Mouse (Mus musculus) ES-E14 (cell line): ENCODE data around the gene Lama4. TPM values are rescaled to one million over a fixed set of nuclear protein-coding genes. Genes with fewer than 3 reads are reported as not detected.

ENCODE experiments used
- DNase-seq: peaks from one replicate; pipeline ENCODE4 v3.0.0-alpha.2; 2013; ENCODE audit warnings: low read depth, low spot score
- H3K27ac ChIP-seq: 2 replicates; pipeline ENCODE4 v1.5.1; 2012; ENCODE audit warnings: low read depth, mild to moderate bottlenecking, low read length, moderate library complexity, mixed read lengths; ENCODE audit not compliant: poor library complexity, insufficient read depth, severe bottlenecking
- H3K36me3 ChIP-seq: 2 replicates; pipeline ENCODE4 v1.6.1; 2012; ENCODE audit warnings: mild to moderate bottlenecking, low read length, moderate library complexity, mixed read lengths; ENCODE audit not compliant: control insufficient read depth, poor library complexity, insufficient read depth, severe bottlenecking
- H3K4me1 ChIP-seq, 2 experiments: fragments of 150-350 bp in 1 of 2; sonication (generic) in 1 of 2; 2 replicates each; pipeline ENCODE4 v1.6.1; 2012; ENCODE audit warnings: low read length in 2 of 2, mild to moderate bottlenecking in 1 of 2, mixed read lengths in 1 of 2; ENCODE audit not compliant: control insufficient read depth in 2 of 2, insufficient read depth in 2 of 2, poor library complexity in 1 of 2
- H3K4me3 ChIP-seq, 2 experiments: fragments of 150-350 bp in 1 of 2; sonication (generic) in 1 of 2; 2 replicates each; pipeline ENCODE4 v1.5.1; 2012; ENCODE audit warnings: low read length in 2 of 2, low read depth in 1 of 2, mild to moderate bottlenecking in 1 of 2, mixed read lengths in 1 of 2; ENCODE audit not compliant: insufficient read depth in 1 of 2, poor library complexity in 1 of 2, severe bottlenecking in 1 of 2
- H3K9ac ChIP-seq: 2 replicates; pipeline ENCODE4 v1.6.1; 2012; ENCODE audit warnings: low read depth, mild to moderate bottlenecking, low read length, mixed read lengths; ENCODE audit not compliant: poor library complexity, insufficient read depth, severe bottlenecking
- H3K9me3 ChIP-seq: fragments of 150-350 bp; sonication (generic); 2 replicates; pipeline ENCODE4 v1.6.1; 2012; ENCODE audit warnings: low read depth, mild to moderate bottlenecking, low read length; ENCODE audit not compliant: control insufficient read depth, insufficient read depth
- CHD2 ChIP-seq: IDR thresholded peaks from 2 replicates; pipeline ENCODE4 v1.6.1; 2014; ENCODE audit warnings: mild to moderate bottlenecking, low read depth, low read length, inconsistent platforms
- HCFC1 ChIP-seq: IDR thresholded peaks from 2 replicates; pipeline ENCODE4 v1.6.1; 2012; ENCODE audit warnings: low read length, inconsistent platforms, borderline replicate concordance; ENCODE audit not compliant: insufficient read depth
- MAFK ChIP-seq: IDR thresholded peaks from 2 replicates; pipeline ENCODE4 v1.6.1; 2014; ENCODE audit warnings: mild to moderate bottlenecking, low read depth, low read length, inconsistent platforms; ENCODE audit not compliant: insufficient read depth
- ZC3H11A ChIP-seq: IDR thresholded peaks from 2 replicates; pipeline ENCODE4 v1.6.1; 2012; ENCODE audit warnings: low read depth, mild to moderate bottlenecking, inconsistent platforms, low read length, borderline replicate concordance
- ZNF384 ChIP-seq: IDR thresholded peaks from 2 replicates; pipeline ENCODE4 v1.6.1; 2012; ENCODE audit warnings: low read depth, low read length, inconsistent platforms
- in situ Hi-C, 2 experiments: fragments of 600-800 bp; cut with MboI; formaldehyde crosslinking; loops; one replicate each; pipeline ENCODE4 v1.15.1; 2025; ENCODE audit warnings: low sequenced_read_pairs in 2 of 2, inconsistent platforms in 1 of 2; ENCODE audit not compliant: unreplicated experiment in 2 of 2
- total RNA-seq: library from RNA; depleted of rRNA; stranded (reverse); fragments of 300-350 nt; gene quantifications from 2 replicates; pipeline ENCODE4 v1.2.3, GENCODE M21; 2012

Lama4 gene
- total RNA-seq, 1 experiment = 3.6 TPM

GRCm38 (mm10) chr10:39040026-39040425 lies 74.7 kb downstream of the Lama4 start:
- no peaks in the 10 kb centered on the region for H3K36me3 ChIP-seq
- H3K4me3 ChIP-seq = no peak overlapping the region
- no peak overlapping the region for H3K9ac ChIP-seq
- no peaks in the 10 kb centered on the region for H3K4me1 ChIP-seq
- DNase-seq = no peak
- no peak overlapping the region for H3K27ac ChIP-seq
- H3K9me3 ChIP-seq = no peaks in the 10 kb centered on the region
- TF ChIP-seq CHD2 (no peak), HCFC1 (no peak), MAFK (no peak), ZNF384 (no peak), ZC3H11A (no peak)
- in situ Hi-C loops = loop anchor here in 1 of 2 experiments (25.0 kb wide), 1 partner anchor 153 kb away; no protein-coding TSS in a partner anchor

DNA sequence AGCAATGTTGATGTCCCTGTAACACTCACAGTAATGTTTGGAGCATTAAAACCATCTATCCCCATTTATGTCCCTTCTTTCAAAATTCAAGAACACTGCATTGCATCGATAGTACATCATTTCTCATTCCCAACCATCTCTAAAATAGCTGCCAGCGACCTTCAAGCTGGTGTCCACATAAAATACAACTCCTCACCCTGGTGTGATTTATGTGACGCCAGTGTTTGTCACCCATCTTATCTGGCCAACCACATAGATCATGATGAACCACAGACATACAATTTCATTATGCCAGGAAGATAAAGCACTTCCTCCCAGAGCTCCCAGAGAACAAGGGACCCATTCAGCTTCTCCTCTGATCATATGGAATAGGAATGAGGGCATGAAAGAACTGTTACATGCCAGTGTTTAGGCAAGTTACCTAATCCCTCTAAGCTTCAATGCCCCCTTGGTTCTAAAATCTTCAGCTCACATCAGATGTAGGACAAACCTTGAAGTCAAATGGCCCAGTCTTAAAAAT lies 79.2 kb downstream of the Lama4 start:
- no peak for DNase-seq
- no peak overlapping the region for H3K27ac ChIP-seq
- no peaks in the 10 kb centered on the region for H3K9me3 ChIP-seq
- no peak overlapping the region for H3K4me3 ChIP-seq
- H3K36me3 ChIP-seq = no peaks in the 10 kb centered on the region
- in situ Hi-C loops = loop anchor here in 1 of 2 experiments (25.0 kb wide), 1 partner anchor 157 kb away; no protein-coding TSS in a partner anchor
- H3K4me1 ChIP-seq = no peaks in the 10 kb centered on the region
- H3K9ac ChIP-seq = no peak overlapping the region
- TF ChIP-seq ZC3H11A (no peak), MAFK (no peak), HCFC1 (no peak), ZNF384 (no peak), CHD2 (no peak)

DNA sequence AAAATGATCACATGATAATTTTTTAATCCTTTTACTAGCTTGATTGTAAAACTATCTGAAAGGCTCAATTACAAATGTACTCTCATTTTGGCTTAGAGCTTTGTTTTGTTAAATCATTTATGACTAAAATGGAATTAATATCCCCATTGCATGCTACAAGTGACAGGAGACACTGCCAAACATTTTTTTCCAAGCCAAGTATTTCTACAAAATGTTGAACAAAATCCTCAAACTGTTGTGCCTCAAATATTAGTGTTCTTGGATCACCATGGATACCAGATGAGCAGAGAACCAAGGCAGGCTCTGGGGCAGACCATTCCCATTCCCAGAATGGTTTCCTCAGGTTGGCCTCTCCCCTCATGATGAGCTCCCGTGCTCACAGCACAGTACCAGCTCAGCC lies 79.8 kb downstream of the Lama4 start:
- in situ Hi-C loops = loop anchor here in 1 of 2 experiments (25.0 kb wide), 1 partner anchor 158 kb away; no protein-coding TSS in a partner anchor
- H3K36me3 ChIP-seq = no peaks in the 10 kb centered on the region
- H3K9me3 ChIP-seq = no peaks in the 10 kb centered on the region
- no peak overlapping the region for H3K27ac ChIP-seq
- TF ChIP-seq MAFK (no peak), HCFC1 (no peak), ZC3H11A (no peak), CHD2 (no peak), ZNF384 (no peak)
- H3K4me3 ChIP-seq = no peak overlapping the region
- no peaks in the 10 kb centered on the region for H3K4me1 ChIP-seq
- no peak for DNase-seq
- H3K9ac ChIP-seq = no peak overlapping the region

- TF ChIP-seq ZNF384 (no peak), MAFK (no peak), HCFC1 (no peak), CHD2 (no peak), ZC3H11A (no peak)
- Histone ChIP-seq H3K9me3 (no peaks in the 10 kb centered on the region), H3K4me1 (no peaks in the 10 kb centered on the region), H3K27ac (no peak overlapping the region), H3K36me3 (no peaks in the 10 kb centered on the region), H3K9ac (no peak overlapping the region), H3K4me3 (no peak overlapping the region)
- no peak for DNase-seq
- in situ Hi-C loops = loop anchor here in 1 of 2 experiments (25.0 kb wide), 1 partner anchor 160 kb away; no protein-coding TSS in a partner anchor
Measured at GRCm38 (mm10) chr10:39047775-39048174, 82.5 kb downstream of the Lama4 start.
